Mouse (Mus musculus) C2C12 (cell line): ENCODE data around the gene R3hdml.

Experiments
- CTCF ChIP-seq: IDR thresholded peaks from one replicate; pipeline ENCODE4 v1.5.1; 2011; ENCODE audit not compliant: control insufficient read depth, insufficient read depth, insufficient read length
- MAX ChIP-seq: IDR thresholded peaks from one replicate; pipeline ENCODE4 v1.6.1; 2011; ENCODE audit warnings: mild to moderate bottlenecking, control low read depth

DNA sequence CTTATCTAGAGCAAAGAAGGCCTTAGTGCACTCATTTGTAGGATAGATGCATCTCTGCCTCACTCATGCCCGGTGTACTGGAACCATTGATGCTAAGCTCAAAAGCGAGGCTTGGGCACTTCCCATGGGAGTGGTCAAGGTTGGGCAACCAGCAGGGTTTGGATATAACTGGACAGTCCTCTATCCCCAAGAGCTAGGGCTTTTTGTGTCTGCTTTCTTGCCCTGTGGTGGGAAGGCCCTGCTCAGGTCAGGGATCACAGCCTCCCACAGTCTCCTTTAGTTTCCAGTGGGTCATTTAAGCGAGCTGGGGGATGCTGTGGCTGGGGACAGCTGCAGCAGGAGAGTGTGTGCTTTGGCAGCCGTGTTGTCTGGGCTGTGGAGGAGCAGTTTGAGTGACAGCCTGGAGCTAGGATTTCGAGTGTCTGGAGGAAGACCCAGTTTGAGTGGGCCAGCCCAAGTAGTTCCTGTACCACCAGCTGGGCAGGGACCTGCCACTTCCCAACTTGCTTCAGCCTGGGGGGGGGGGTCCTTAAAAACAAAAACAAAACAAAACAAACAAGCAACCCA lies 2.3 kb upstream of the R3hdml start:
- no peak for TF ChIP-seq CTCF
- no peak for TF ChIP-seq MAX
